Mouse (Mus musculus) small intestine, adult 2 months (tissue): ENCODE data around the gene Ip6k1. TPM values are rescaled to one million over a fixed set of nuclear protein-coding genes. Genes with fewer than 3 reads are reported as not detected.

ENCODE experiments used
- H3K27ac ChIP-seq: fragments of 200-500 bp; 2 replicates; pipeline ENCODE4 v1.5.1; 2012; ENCODE audit warnings: low read depth, low read length, control low read depth, inconsistent platforms; ENCODE audit not compliant: insufficient read depth
- H3K27me3 ChIP-seq: fragments of 200-500 bp; 2 replicates; pipeline ENCODE4 v1.6.1; 2012; ENCODE audit warnings: mild to moderate bottlenecking, moderate library complexity, low read length, inconsistent platforms; ENCODE audit not compliant: control insufficient read depth, insufficient read depth
- H3K36me3 ChIP-seq: fragments of 200-500 bp; 2 replicates; pipeline ENCODE4 v1.6.1; 2012; ENCODE audit warnings: mild to moderate bottlenecking, low read length, control low read depth, inconsistent platforms; ENCODE audit not compliant: control insufficient read depth, insufficient read depth
- H3K4me1 ChIP-seq: fragments of 200-500 bp; 2 replicates; pipeline ENCODE4 v1.6.1; 2012; ENCODE audit warnings: low read length, inconsistent platforms, mixed read lengths; ENCODE audit not compliant: control insufficient read depth, insufficient read depth, insufficient read length
- H3K4me3 ChIP-seq: fragments of 200-500 bp; 2 replicates; pipeline ENCODE4 v1.5.1; 2012; ENCODE audit warnings: low read depth, mild to moderate bottlenecking, control low read depth, inconsistent platforms, low read length, moderate library complexity
- CTCF ChIP-seq: fragments of 200-500 bp; IDR thresholded peaks from 2 replicates; pipeline ENCODE4 v1.5.1; 2012; ENCODE audit warnings: low read depth, mild to moderate bottlenecking, control low read depth, inconsistent platforms, low read length, moderate library complexity, mixed read lengths; ENCODE audit not compliant: insufficient replicate concordance, insufficient read length; ENCODE audit errors: extremely low read depth
- POLR2A ChIP-seq: fragments of 200-500 bp; IDR thresholded peaks from 2 replicates; pipeline ENCODE4 v1.6.1; 2012; ENCODE audit warnings: low read depth, mild to moderate bottlenecking, control low read depth, inconsistent platforms, low read length, moderate library complexity
- WGBS: fragments of 180-500 bp; shearing (Covaris S2); methylation state at CpG from one replicate; pipeline ENCODE4 v1.1.7; 2018; 5-methylcytosine and 5-hydroxymethylcytosine counted together
- polyA plus RNA-seq: library from polyadenylated mRNA; depleted of rRNA; stranded (reverse); fragments of >200 nt; gene quantifications from 2 replicates; pipeline ENCODE4 v1.2.3, GENCODE M21; 2012

The Ip6k1 gene
- polyA plus RNA-seq, 1 experiment, result 160 TPM

- Histone ChIP-seq H3K27me3 (no peaks in the 10 kb centered on the region), H3K27ac (no peak overlapping the region), H3K4me3 (no peak overlapping the region), H3K4me1 (peaks cover 13% of the 10 kb centered on the region), H3K36me3 (peaks cover 36% of the 10 kb centered on the region)
- WGBS, result 92% methylated on average over 8 of the region's 8 CpGs
- TF ChIP-seq POLR2A (no peak), CTCF (no peak)
Observed at GRCm38 (mm10) chr9:108044751-108045492, 42.6 kb downstream of the Ip6k1 start.

GRCm38 (mm10) chr9:108046582-108046981, 44.3 kb downstream of the Ip6k1 start:
- WGBS, result 92% methylated on average over 4 of the region's 4 CpGs
- no peak overlapping the region for H3K27ac ChIP-seq
- peaks cover 15% of the 10 kb centered on the region for H3K4me1 ChIP-seq
- peaks cover 40% of the 10 kb centered on the region for H3K36me3 ChIP-seq
- H3K4me3 ChIP-seq, result no peak overlapping the region
- TF ChIP-seq POLR2A, result no peak
- no peak for TF ChIP-seq CTCF
- H3K27me3 ChIP-seq, result no peaks in the 10 kb centered on the region

- peaks cover 15% of the 10 kb centered on the region for H3K4me1 ChIP-seq
- peaks cover 47% of the 10 kb centered on the region for H3K36me3 ChIP-seq
- TF ChIP-seq POLR2A (no peak), CTCF (no peak)
- H3K27me3 ChIP-seq, result no peaks in the 10 kb centered on the region
- H3K4me3 ChIP-seq, result peak overlapping the region; percentile 62
- WGBS, result 34% methylated on average over 17 of the region's 17 CpGs
- H3K27ac ChIP-seq, result peak overlapping the region; percentile 90
Observed at GRCm38 (mm10) chr9:108047601-108048565, 45.6 kb downstream of the Ip6k1 start.

- H3K4me1 ChIP-seq, result peaks cover 21% of the 10 kb centered on the region
- no peak for TF ChIP-seq POLR2A
- no peak for TF ChIP-seq CTCF
- 2% methylated on average over 19 of the region's 19 CpGs for WGBS
- peak overlapping the region; percentile 62 for H3K4me3 ChIP-seq
- peak overlapping the region; percentile 90 for H3K27ac ChIP-seq
- H3K36me3 ChIP-seq, result peaks cover 46% of the 10 kb centered on the region
- H3K27me3 ChIP-seq, result no peaks in the 10 kb centered on the region
Observed at GRCm38 (mm10) chr9:108048566-108048955, 46.3 kb downstream of the Ip6k1 start.

GRCm38 (mm10) chr9:108049016-108049455, 46.7 kb downstream of the Ip6k1 start, which contains the start of gene Gmppb:
Gene Gmppb, plus strand, starts transcription at chr9:108049242.
- peak within 1 kb of the TSS; percentile 97 for H3K27ac ChIP-seq
- WGBS, result under 1% methylated on average over 37 of the region's 39 CpGs

GRCm38 (mm10) chr9:108049561-108050251, 47.4 kb downstream of the Ip6k1 start:
- no peak for TF ChIP-seq POLR2A
- TF ChIP-seq CTCF, result no peak
- H3K4me3 ChIP-seq, result peak overlapping the region; percentile 86
- peaks cover 30% of the 10 kb centered on the region for H3K4me1 ChIP-seq
- H3K27ac ChIP-seq, result peak overlapping the region; percentile 97
- peaks cover 49% of the 10 kb centered on the region for H3K36me3 ChIP-seq
- H3K27me3 ChIP-seq, result no peaks in the 10 kb centered on the region
- 15% methylated on average over 15 of the region's 15 CpGs for WGBS

More at GRCm38 (mm10) chr9:108049016-108049455, 46.7 kb downstream of the Ip6k1 start, which contains the start of gene Gmppb:
- peaks cover 23% of the 10 kb centered on the region for H3K4me1 ChIP-seq
- peaks cover 46% of the 10 kb centered on the region for H3K36me3 ChIP-seq
- H3K27me3 ChIP-seq, result no peaks in the 10 kb centered on the region
- peak within 1 kb of the TSS; percentile 86 for H3K4me3 ChIP-seq
- TF ChIP-seq CTCF, result no peak
- peak; percentile 86 for TF ChIP-seq POLR2A
